Mouse (Mus musculus) adrenal gland, postnatal 14 days (tissue): ENCODE results near the gene Gfod2. TPM values are rescaled to one million over a fixed set of nuclear protein-coding genes. Genes with fewer than 3 reads are reported as not detected.

Experiments used
- DNase-seq: peaks from one replicate; pipeline ENCODE4 v3.0.0; 2021; ENCODE audit warnings: mixed read lengths
- long read RNA-seq, 2 experiments: library from polyadenylated mRNA; stranded (forward); transcript quantifications; one replicate each; pipeline ENCODE4 v2.0.0; 2021
- total RNA-seq: library from RNA; stranded (reverse); gene quantifications from 2 replicates; pipeline ENCODE4 v1.2.3, GENCODE M21; 2021

Gene Gfod2
- total RNA-seq = 7.8 and 11.3 TPM in 2 replicates
- long read RNA-seq, experiment 1, full-length matches to known transcripts = 14 of 19 reads
- long read RNA-seq, experiment 1, partial matches to known transcripts = 0 of 19 reads
- long read RNA-seq, experiment 1, other reads (novel, unspliced or antisense) = 5 of 19 reads
- long read RNA-seq, experiment 2, full-length matches to known transcripts = 13 of 17 reads
- long read RNA-seq, experiment 2, partial matches to known transcripts = 0 of 17 reads
- long read RNA-seq, experiment 2, other reads (novel, unspliced or antisense) = 4 of 17 reads

DNA sequence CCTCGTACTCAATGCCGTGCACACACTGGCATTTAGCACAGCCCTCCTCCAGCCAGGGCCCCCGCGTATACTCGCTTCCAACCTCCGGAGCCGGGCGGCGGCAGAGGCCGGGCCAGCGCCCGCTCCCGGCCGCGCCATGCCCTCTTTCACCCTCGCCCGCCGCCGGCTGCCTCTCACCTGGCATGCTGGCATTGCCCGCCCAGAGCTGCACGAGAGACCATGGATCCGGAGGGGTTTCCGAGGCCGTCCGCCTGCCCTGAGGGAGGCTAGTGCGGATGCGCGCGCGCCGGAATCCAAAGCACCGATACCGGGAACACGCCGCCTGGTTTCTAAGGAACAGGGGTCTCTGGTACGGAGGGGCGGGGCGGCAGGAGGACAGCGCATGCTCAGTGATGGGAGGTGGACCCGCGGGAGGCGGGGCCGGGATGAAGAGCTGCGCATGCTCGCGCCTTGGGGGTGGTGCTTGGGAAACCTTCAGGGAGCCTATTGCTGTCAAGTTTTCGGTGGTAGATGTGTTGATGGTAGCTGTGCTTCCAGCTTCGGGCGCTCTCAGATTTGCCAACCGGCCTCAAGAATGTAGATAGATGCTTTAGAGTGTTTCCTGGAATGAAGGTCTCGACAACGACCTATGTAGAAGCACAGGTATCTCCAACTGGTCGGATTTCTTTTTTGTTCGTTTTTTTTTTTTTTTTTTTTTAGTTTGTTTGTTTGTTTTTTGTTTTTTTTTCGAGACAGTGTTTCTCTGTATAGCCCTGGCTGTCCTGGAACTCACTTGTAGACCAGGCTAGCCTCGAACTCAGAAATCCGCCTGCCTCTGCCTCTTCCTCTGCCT lies at the start of gene Gfod2:
Gfod2 (minus strand) TSS at position 388 of the 832 bp plus-strand sequence.
- peak; percentile 100 for DNase-seq

DNA sequence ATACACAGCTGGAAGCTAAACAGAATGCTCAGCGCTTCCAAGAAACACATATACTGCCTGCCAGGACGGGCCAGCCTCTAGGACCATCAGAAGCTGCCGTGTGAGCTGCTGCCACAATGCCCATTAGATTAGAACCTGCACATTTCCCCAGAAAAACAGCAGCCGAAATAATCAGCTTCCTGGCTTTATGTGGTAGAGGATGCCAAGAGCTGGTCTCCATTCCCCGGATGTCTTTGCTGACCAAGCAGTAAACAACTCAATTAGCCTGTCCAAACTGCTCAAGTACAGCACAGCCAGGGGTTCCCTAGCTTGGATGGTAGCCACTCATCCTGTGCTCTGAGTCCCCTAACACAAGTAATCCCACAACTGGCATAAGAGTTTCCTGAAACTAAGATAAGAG lies 49.3 kb upstream of the Gfod2 start:
- DNase-seq = no peak

DNA sequence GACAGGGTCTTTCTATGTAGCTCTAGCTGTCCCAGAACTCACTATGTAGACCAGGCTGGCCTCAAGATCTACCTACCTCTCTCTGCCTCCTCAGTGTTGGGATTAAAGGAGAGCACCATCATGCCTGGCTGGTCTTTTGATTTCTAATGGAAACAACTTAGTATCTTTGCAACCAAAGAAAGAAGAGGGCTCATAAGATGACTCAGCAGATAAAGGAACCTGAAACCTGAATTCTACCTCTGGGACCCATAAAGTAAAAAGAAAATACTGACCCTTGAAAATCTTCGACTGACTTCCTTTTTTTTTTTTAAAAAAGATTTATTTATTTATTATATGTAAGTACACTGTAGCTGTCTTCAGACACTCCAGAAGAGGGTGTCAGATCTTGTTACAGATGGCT lies 47.5 kb upstream of the Gfod2 start:
- no peak for DNase-seq

DNA sequence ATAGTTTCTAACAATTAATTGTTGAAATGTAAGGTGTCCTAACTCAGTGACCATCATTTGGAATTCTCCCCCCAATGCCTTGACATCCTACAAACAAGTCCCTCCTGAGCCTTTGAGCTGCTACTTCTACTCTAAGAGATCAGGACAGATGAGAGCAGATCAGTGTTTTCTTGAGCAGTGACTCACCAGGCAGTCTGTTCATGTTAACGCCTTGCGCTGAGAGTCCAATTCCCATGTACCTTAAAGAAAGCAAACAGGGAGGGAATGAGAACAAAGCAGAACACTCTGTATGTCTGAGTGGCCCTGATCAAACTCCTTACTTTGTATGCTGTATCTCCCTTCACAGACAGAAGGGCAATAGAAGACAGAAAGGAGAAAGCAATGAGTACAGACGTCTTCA lies 46.9 kb upstream of the Gfod2 start:
- no peak for DNase-seq

DNA sequence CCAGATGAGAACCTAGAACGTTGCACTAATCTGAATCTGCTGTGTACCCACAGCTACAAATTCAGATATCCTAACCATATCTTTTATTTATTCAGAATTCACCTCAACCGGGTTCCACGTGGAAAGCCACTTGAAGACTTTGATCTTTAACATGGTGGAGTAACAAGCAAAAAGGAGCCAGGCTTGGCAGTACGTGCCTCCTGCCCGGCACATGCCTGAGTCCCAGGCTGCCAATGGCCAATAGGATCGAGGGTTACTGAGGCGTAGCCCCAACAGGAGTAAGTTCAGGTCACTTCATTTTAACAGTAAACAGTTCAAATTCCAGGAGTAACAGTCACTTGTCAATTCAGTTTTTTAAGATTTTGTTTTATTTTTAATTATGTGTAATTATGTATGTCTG lies 46.3 kb upstream of the Gfod2 start:
- DNase-seq = no peak

DNA sequence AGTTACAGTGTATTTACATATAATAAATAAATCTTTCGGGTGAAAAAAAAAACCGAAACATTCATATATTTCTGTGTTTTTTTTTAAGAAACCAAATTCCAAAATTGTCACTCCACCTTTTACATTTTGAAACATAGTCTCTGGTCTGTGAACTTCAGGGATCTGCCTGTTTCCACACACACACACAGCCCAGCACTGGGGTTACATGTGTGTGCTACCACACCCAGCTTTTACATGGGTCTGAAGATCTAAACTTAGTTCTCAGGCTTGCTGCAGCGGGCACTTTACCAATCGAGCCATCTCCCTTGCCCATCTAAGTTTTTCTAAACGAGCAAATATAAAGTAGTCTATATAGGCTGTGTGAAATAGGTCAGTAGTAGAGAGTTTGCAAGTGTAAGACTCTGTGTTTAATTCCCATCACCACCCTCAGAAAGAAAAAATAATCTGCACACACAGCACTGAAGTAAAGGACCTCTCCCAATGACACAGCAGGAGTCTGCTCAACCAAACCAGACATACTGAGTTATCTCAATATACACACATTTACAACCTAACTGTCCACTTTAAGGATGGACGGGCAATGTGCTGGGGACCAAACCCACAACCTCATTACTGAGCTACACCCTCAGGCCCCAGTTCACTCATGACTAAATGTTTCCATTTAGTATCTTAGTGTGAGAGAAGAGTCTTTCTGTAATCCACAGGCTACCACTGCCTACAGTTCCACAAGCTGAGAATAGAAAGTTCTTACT lies 42.9 kb upstream of the Gfod2 start:
- no peak for DNase-seq

DNA sequence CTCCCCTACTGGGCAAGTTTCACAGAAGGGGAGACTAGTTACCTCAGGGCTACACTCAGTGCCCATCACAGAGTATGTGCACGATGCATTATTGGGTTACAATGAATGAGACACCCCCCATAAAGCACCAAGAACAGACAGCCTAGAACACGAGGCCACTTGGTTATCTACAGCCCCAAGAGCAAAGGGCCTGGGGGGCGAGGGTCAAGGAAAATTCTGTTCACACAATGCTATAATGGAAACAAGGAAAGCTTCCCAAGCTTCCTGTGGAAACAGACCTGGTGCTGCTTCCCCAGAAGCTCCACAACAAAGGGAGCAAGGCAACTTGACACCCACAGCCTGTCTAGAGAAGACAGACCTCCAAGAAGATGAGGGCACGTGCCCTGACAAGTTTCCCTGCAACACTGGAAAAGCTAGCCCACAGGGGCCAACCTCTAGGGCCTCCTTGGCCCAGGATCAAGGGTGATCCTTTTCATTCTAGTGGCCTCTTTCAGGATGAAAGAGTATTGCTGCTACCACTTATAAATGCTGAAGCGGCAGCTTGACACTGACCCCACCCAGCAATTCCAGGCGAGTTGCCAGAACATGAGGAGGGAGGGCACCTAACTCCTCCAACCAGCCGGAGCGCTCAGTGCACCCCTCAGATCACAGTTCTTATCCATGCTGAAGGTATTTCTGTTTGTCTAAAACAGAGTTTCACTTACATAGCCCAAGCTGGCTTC lies 40.8 kb upstream of the Gfod2 start:
- peak; percentile 90 for DNase-seq

DNA sequence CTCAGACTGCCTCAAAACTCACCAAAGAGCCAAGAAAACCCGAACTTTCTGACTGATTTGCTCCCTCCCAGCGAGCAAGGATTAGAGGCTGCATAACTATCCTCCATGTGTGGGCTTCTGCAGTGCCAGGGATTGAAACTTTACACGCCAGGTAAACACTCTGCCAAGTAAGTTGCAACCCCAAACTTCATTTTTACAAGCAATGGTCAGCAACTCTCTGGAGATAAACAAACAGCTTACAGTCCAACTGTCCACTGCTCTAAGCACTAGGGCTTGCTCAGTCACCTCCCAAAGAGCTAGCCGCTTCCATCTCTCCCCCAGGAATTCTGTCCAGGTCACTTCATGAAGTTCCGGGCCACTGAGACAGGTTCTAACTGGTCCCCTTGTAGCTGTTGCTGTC lies 39.9 kb upstream of the Gfod2 start:
- DNase-seq = no peak

DNA sequence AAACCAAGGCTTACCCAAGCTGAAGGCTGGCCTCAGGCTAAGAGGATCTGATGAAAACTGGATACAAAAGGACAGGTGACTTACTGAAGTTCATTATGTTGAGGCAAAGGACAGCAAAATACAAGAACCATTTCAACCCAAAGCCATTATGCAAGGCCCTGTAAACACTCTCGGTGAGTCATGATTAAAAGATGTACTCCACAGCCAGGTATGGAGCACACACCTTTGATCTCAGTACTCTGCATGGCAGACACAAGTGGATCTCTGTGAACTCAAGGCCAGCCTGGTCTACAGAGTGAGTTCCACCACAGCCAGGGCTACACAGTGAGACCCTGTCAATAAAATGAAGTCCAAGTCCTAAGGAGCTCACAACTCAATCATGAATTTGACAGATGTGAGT lies 37.3 kb upstream of the Gfod2 start:
- no peak for DNase-seq

DNA sequence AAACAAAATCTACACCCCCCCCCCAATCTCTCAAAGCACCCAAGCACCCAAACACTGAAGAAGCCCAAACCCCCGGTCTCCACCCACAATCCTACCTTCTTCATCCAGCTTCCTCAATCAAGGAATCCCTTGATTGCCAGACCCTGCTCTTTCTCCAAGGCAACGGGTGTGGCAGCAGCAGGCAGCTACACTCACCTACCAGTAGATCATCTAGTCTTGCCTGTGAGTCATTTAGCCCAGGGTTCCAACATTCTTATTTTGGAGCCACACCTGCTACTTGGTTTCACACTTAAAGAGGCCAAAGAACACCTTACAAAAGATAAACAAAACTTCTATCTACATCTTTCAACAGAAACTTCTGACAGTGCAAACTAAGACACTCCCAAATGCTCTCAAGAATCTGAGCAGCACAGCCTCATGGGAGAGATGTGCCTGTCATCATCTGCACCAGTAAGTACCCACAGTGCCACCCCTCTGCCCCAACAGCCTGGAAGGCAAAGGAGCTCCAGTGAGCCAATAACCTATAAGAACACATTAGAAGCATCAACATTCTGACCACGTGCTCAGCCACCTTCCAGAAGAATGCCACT lies 35.6 kb upstream of the Gfod2 start:
- no peak for DNase-seq

DNA sequence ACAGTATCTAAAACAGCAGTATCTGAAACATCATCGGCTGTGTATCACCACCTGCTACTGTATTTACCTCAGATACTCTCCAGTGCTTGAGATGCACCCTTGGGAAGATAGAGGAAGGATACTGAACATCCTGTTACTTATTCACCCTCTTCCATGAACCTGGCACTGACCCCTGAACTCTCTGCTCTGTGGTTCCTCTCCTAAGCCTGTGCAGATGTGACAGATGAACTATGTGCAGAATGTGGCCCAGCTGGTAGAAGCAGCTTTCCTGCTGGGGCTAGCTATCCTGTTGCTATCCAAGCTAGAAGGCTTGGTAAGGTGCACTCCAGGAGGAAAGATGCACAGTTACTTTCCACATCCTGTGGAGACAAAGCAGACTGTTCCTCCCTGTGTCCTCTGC lies 34.9 kb upstream of the Gfod2 start:
- DNase-seq = no peak

DNA sequence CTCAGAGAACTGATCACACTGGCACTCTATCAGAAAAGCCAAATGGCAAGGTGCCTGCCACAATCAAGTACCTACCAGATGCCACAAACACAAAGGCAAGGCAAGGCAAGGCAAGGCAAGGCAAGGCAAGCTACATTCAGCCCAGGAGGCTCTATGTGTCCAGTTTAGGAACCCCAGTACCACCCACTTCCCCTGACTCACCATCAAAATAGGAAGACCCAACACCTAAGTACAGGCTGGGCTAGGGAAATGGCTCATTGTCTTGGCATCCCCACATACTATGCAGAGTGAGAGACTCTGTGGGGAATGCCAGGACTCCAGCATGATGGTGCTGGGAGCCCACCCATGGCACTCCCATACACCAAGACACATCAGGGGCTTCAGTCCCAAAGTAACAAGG lies 31.2 kb upstream of the Gfod2 start:
- DNase-seq = no peak

DNA sequence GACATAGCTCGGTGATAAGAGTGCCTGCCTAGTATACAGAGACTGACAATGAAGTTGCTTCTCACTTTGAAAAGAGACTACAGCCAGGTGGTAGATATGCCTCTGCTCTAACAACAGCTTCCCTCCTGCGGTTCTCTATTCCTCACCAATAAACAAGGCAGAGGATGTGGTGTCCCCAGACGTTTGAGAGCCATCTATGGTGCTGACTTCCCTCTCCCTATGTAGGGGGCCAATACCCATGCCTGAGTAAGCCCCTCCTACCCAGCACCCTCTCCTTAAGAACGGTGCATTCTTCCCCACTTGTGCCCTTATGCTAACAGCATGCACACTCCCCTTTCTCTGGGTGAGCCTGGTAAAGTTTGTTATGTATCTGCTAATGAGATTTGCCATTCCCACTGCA lies 30.5 kb upstream of the Gfod2 start:
- no peak for DNase-seq

DNA sequence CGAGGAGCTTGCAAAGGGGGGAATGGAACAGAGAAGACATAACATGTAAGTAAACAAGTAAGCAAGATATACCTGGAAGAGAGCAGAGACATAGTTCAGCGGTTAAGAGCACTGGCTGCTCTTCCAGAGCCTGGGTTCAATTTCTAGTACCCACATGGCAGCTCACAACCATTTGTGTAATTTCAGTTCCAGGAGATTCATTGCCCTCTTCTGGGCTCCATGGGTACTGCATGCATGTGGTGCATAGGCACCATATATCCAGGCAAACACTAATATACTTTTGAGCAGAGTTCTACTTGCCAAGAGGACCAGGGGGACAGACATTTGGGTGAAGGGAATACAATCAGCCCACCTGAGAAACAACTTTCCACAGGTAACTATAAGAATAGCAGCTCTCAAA lies 29.8 kb upstream of the Gfod2 start:
- DNase-seq = peak; percentile 69

DNA sequence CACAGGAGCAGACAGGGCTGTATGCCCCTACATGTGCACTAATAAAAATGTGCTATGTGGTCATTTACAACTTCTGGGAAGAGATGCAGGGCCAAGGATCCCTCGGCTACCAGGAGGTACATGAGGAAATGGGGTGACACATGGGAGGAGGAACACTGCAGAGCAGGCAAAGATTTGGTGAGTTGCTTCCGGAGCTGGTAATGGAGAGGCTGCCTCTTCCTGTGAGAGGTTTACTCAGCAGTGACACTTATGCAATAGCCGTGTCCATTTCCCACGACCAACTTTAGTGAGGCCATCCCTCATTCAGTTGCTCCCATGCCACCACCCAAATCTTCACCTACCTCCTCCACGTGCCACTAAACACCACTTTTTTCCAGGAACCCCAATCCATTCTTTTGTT lies 21.8 kb upstream of the Gfod2 start:
- no peak for DNase-seq

DNA sequence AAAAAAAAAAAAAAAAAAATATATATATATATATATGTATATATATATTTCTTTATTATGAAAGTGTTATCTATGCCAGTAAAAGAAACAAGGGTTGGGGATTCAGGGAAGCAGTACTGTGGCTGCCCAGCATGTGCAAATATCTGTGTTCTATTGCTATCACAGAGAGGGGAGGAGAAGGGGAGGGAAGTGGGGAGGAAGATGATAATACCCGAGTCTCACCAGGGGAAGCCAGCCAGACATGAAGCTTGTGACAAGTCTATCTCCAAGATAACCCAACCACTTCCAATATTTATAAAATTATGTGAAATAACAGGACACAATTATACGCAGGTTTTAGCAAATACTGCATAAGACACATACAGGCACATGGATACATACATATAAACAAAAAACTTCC lies 19.4 kb upstream of the Gfod2 start:
- DNase-seq = no peak

DNA sequence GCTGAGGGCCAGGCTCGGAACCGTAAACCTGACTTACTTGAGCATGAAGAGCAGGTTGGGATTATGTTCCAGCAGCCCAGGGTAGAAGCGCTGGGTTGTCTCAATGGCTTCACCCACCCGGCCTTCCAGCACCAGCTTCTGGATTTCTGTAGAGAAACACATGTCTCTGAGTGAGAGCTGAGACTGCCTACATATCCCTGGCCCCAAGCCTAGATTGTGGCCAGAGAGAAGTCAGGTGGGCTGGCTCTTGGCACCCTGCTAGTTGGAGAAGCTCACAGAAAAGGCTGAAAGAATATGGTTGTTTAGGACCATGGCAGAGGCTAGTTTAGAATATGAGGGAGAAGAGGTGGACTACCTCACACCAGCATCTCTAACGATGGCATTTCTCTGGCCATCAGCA lies 16.0 kb upstream of the Gfod2 start:
- no peak for DNase-seq

DNA sequence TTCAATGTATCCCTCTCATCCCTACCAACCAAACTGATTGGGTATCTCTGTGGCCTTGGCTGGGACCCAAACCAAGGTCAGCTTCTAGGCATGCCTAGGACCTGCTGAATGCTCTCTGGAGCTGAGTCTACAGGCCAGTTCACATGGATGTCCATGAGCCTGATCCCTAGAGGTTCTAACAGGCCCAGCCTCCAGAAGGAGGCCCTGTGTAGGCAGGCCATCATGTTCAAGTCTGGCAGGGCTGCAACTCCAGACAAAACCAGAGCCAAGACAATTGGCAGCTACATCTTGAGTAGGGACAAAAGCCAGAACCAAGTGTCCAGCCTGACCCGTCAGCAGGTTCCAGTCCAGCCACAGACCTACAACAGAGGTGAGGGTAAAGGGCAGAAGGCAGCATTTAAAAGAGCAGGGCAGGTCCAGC lies 15.0 kb upstream of the Gfod2 start:
- peak; percentile 47 for DNase-seq

DNA sequence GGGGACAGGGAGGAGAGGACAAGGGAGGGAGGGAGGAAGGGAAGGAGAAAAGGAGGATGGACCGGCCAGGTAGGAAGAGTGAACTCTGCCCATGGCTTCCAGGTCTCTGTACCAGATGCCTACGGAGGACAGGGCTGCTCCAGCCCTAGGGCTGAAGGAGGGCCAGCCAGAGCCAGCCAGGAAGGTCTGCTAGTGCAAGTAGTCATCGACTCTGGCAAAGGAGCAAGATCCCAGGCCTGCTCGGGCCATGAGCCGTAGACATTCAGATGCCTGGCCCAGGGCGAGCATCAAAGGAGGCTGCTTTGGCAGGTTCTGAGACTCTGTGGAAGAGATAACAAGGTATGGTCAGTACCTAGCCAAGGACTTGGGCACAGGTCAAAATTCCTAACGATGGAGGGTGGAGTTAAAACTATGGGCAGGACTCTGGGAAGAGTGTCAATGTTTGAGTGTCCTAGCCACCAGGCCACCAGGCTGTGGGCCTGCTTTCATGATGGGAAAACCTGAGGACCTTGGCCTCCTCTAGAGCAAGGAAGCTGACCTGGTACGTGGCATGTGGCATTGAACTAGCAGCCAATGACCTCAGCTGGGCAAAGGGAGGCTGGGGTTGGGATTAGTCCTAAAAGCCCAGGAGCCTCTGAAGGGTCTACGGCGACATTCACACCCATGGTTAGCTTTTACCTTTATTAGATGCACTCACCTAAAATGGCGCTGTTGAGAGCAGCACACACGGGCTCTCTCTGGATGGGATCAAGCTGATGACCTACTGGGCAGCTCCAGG lies 13.1 kb upstream of the Gfod2 start:
- no peak for DNase-seq

DNA sequence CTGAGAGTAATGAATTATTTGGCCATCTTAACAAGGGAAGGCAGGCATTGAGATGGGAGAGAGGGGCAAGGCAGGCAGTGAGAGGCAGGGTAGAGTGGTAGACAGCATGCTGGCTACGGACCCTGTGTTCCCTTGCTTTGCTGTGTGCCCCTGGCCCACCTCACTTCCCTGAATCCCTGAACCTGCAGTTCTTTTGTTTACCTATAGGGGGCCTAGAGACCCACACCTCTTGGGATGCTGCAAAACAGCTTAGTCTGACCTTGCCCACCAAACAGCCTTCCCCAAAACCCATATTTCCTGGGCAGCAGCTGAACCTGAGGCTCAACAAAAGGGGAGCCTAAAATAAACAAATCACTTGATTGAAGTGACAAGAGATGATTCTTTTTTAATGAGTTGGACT lies 12.1 kb upstream of the Gfod2 start:
- peak; percentile 31 for DNase-seq
